7 mouse cellular contexts compared by ENCODE assay signal in the genomic region with DNA sequence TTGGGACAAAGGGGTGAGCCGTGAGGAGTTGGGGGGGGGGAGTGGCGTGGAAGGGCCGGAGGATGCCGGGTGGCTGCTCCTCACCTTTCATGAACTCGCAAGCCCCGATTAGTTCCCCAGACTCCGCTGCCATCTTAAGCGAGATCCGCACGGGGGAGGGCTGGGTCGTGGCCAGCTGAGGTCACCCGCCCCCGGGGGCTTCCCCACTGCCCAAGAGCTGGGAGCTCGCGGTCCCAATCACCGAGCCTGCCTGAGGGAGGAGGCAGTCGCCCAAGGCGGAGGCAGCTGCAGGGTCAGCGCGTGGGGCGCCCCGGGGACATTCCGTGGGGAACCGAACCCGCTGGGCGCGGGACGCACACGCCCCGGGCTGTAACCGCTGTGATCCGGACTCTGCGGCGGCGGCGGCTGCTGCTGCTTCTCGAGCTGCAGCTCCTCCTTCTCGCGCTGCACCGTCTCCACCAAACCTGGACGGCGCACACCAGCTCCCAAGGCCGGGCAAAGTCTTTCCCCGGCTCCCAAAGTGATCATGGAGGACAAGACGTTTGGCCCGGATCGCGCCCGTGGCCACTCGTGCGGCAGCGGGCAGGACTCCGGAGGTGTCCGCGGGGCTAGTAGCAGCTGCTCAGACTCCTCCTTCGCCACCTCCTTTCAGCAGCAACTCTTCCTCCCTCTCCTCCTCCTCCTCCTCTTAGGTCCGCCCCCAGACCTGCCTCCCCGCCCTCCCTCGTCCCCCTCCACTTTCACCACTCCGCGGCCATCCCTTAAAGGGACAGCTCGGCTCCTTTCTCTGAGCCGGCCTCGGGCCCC. TPM values are rescaled to one million over a fixed set of nuclear protein-coding genes. Genes with fewer than 3 reads are reported as not detected.
A peak's percentile ranks its signal among the peaks of the same experiment; 100 is the strongest.
DNase-seq lines count a peak whose midpoint lies in the region; ATAC-seq lines count a peak whose summit lies in the region.

A gene (minus strand): TSS at position 680 of the 807 bp plus-strand sequence.

- no peaks in the 10 kb centered on the region for H3K9me3 ChIP-seq in limb, embryonic 10.5 days (replicated peaks)
- H3K9me3 ChIP-seq in midbrain, embryonic 12.5 days, result no peaks in the 10 kb centered on the region

- H3K36me3 ChIP-seq in limb, embryonic 10.5 days, result peaks cover 26% of the 10 kb centered on the region
- peaks cover 9% of the 10 kb centered on the region for H3K36me3 ChIP-seq in midbrain, embryonic 12.5 days

- peak; percentile 40 for ATAC-seq in inflammation-experienced regulatory T-cells, adult 6 months
- ATAC-seq in midbrain, embryonic 12.5 days (ENCODE audit: low FRiP score, low read depth), result peak; percentile 93

- peaks cover 23% of the 10 kb centered on the region for H3K4me1 ChIP-seq in limb, embryonic 10.5 days
- H3K4me1 ChIP-seq in midbrain, embryonic 12.5 days, result peaks cover 23% of the 10 kb centered on the region

- DNase-seq in adrenal gland, postnatal 10 days, result peak; percentile 87
- DNase-seq in embryo, embryonic 10.5 days (ENCODE audit: low spot score), result peak; percentile 97
- DNase-seq in gastrocnemius, postnatal 14 days, result peak; percentile 83
- peak; percentile 91 for DNase-seq in limb, embryonic 10.5 days (ENCODE audit: low spot score)
- peak; percentile 66 for DNase-seq in spleen, adult 12 weeks (ENCODE audit: low spot score)

- intact Hi-C loops in gastrocnemius, postnatal 14 days (cut with DNase I; ENCODE audit: low total_unique reads), result loop anchor here (5.0 kb wide), 2 partner anchors 79 to 81 kb away; no protein-coding TSS in a partner anchor

- WGBS in limb, embryonic 10.5 days, result under 1% methylated on average over 63 of the region's 64 CpGs
- WGBS in midbrain, embryonic 12.5 days, result under 1% methylated on average over 53 of the region's 64 CpGs

- peak within 1 kb of the TSS; percentile 88 for H3K4me3 ChIP-seq in limb, embryonic 10.5 days
- H3K4me3 ChIP-seq in midbrain, embryonic 12.5 days, result peak within 1 kb of the TSS; percentile 95

- peak within 1 kb of the TSS; percentile 79 for H3K4me2 ChIP-seq in midbrain, embryonic 12.5 days (replicated peaks)

- H3K27me3 ChIP-seq in limb, embryonic 10.5 days (ENCODE audit: low read depth, poor library complexity, severe bottlenecking), result no peaks in the 10 kb centered on the region
- no peaks in the 10 kb centered on the region for H3K27me3 ChIP-seq in midbrain, embryonic 12.5 days

- H3K27ac ChIP-seq in limb, embryonic 10.5 days, result peak within 1 kb of the TSS; percentile 97
- peak within 1 kb of the TSS; percentile 93 for H3K27ac ChIP-seq in midbrain, embryonic 12.5 days (replicated peaks)

- peak within 1 kb of the TSS; percentile 93 for H3K9ac ChIP-seq in midbrain, embryonic 12.5 days (replicated peaks)

RNA-seq across cellular contexts. Expression of the gene that starts here (rescaled TPM):
- total RNA-seq in adrenal gland, postnatal 10 days (2021), result 10 to 100 TPM; 10.3 to 12.7 TPM
- 10 to 100 TPM; 17.0 to 23.9 TPM for total RNA-seq in gastrocnemius, postnatal 14 days (2021)
- polyA plus RNA-seq in inflammation-experienced regulatory T-cells, adult 6 months (2017; shearing (Covaris generic)), result 10 to 100 TPM; 10.1 to 13.1 (median 12.5) TPM
- polyA plus RNA-seq in limb, embryonic 10.5 days (2016; fragmentation: Nextera tagmentation; extraction: Ambion mirVana), result 12.0 and 13.1 TPM in 2 replicates
- polyA plus RNA-seq in midbrain, embryonic 12.5 days (2016; fragmentation: Nextera tagmentation; extraction: Ambion mirVana), result 17.7 and 18.1 TPM in 2 replicates

Comparison
In these comparisons a context has a peak if more than half of its experiments do, and no peak if none do; other contexts are left out.
1. Peak in every context shown above with its lines: DNase-seq, ATAC-seq, H3K4me3 ChIP-seq and H3K27ac ChIP-seq.